Mouse (Mus musculus): ENCODE results near the gene Akt3. TPM values are rescaled to one million over a fixed set of nuclear protein-coding genes. Genes with fewer than 3 reads are reported as not detected.

The Akt3 gene
- polyA plus RNA-seq, 1 experiment from 2014 or later, result 0.37 TPM

DNA sequence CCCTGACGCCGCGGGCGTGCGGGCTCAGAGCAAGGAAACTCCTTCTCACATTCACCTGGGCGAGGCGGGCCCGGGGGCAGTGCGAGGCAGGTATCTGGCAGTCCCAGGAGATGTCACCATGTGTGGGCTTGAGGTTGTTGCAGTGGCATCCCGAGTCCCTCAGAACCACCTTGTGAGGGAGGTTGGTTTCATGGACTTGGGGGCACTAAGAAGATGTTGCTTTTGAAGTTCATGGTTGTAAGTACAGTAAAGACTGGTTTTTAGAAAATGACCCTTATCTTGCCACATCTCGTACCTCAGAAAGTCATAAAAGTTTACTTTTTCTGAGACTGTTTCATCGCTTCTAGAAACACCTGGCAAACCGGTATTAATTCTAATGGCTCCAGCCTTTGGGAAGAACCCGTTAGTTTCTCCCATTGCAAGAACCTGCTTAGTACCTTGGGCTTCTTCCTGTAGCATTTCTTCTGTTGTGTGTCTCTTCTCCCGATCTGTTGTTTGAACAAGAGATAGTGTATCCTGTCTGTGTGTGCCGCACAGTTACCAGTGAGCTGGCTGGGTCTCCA, 1.1 kb upstream of the Akt3 start:
- Histone ChIP-seq H3K4me2 (ENCODE audit: low read depth, low read length) (peak overlapping the region; percentile 98), H3K27ac (ENCODE audit: low read length) (peak overlapping the region; percentile 72), H3K27me3 (ENCODE audit: control insufficient read depth, insufficient read depth, low read depth, low read length) (peaks cover 17% of the 10 kb centered on the region), H3K4me3 (ENCODE audit: low read depth, low read length) (peak overlapping the region; percentile 73), H3K4me1 (ENCODE audit: control insufficient read depth, low read depth, low read length) (peaks cover 5% of the 10 kb centered on the region), H3K36me3 (ENCODE audit: control insufficient read depth, insufficient read depth) (no peaks in the 10 kb centered on the region), H3K9me3 (replicated peaks; ENCODE audit: control insufficient read depth, low read length) (no peaks in the 10 kb centered on the region), H3K9ac (ENCODE audit: low read depth, low read length) (peak overlapping the region; percentile 73)
- ATAC-seq (ENCODE audit: low read depth), result no peak
- WGBS (ENCODE audit: insufficient replicate concordance), result 22% methylated on average over 16 of the region's 16 CpGs

DNA sequence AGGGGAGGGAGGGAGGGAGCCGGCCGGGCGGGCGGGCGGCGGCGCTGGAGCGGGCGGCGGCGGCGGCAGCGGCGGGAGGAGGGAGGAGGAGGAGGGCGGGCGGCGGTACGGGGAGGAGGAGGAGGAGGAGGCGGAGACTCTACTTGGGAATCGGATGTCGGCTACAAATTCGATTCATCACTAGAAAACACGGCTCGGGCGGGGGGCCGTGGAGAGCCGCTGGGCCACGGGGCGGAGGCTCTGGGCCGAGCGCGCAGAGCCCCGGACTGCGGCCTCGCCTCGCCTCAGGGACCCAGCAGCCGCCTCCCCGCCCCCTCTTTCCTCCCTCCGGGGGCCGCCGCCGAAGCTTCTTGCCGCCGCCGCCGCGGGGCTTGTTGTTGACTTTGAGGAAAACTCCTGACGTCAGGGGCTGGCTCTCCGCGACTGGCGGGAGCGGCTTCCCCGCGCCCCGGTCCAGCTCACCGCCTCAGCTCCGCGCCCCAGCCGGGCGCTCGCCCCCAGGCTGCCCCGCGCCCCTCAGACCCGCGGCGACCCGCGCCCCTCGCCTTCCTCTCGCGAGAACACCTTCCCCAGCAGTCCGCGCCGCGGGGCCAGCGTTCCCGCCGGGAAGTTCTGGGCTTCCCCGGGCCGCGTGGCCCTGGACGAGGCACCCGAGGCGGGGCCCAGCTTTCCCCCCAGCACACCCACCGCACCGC, 487 bp upstream of the Akt3 start:
- ATAC-seq (ENCODE audit: low read depth), result peak; percentile 85

DNA sequence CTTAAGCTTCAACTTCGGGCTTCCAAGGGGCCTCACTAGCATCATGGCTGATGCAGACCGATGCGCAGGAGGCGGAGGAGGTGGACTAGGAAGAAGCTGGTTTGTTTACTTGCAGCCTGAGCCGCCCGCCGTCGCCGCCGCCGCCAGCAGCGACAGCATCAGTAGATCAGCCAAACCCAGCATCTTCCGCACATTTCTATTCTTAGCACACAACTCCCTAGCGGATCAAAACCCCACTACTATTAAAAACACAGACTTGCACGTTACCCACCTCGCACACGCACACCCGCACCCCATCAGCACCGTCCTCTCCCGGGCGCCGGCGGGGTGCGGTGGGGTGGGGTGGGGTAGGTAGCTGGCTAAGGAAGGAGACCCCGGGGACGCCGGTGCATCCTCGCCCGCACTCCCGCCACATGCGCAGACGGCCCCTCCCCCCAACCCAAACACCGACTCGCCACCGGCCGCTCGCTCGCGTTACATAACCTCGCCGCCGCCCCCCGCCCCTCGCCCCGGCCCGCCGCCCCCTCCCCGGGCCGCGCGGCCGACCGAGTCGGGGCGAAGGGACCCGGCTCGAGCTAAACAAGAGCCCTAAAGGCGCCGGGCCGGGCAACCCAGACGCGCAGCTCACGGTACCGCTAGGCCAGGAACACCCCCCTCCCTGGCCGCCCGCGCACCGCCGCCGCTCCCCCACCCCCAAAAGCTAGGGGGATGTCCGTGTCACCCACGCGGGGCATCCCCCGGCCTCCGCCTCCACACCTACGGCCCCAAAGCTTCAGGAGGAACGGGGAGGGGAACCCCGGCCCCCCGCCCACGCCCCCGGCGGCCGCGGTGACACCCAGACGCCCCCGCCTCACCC, 597 bp downstream of the Akt3 start:
- H3K36me3 ChIP-seq (ENCODE audit: control insufficient read depth, insufficient read depth), result no peaks in the 10 kb centered on the region
- ATAC-seq (ENCODE audit: low read depth), result no peak
- peaks cover 5% of the 10 kb centered on the region for H3K4me1 ChIP-seq (ENCODE audit: control insufficient read depth, low read depth, low read length)
- H3K9me3 ChIP-seq (replicated peaks; ENCODE audit: control insufficient read depth, low read length), result no peaks in the 10 kb centered on the region
- peak overlapping the region; percentile 73 for H3K4me3 ChIP-seq (ENCODE audit: low read depth, low read length)
- H3K27ac ChIP-seq (ENCODE audit: low read length), result peak overlapping the region; percentile 37; the same call in 1 of the 2 replicates
- peak overlapping the region; percentile 67 for H3K9ac ChIP-seq (ENCODE audit: low read depth, low read length)
- WGBS (ENCODE audit: insufficient replicate concordance), result under 1% methylated on average over 54 of the region's 86 CpGs
- peak overlapping the region; percentile 98 for H3K4me2 ChIP-seq (ENCODE audit: low read depth, low read length)
- peaks cover 17% of the 10 kb centered on the region for H3K27me3 ChIP-seq (ENCODE audit: control insufficient read depth, insufficient read depth, low read depth, low read length)

More for the DNA sequence above, 487 bp upstream of the Akt3 start:
- H3K9me3 ChIP-seq (replicated peaks; ENCODE audit: control insufficient read depth, low read length), result no peaks in the 10 kb centered on the region
- peak overlapping the region; percentile 72 for H3K27ac ChIP-seq (ENCODE audit: low read length)
- H3K4me1 ChIP-seq (ENCODE audit: control insufficient read depth, low read depth, low read length), result peaks cover 5% of the 10 kb centered on the region
- no peaks in the 10 kb centered on the region for H3K36me3 ChIP-seq (ENCODE audit: control insufficient read depth, insufficient read depth)
- H3K4me3 ChIP-seq (ENCODE audit: low read depth, low read length), result peak overlapping the region; percentile 73
- H3K27me3 ChIP-seq (ENCODE audit: control insufficient read depth, insufficient read depth, low read depth, low read length), result peaks cover 17% of the 10 kb centered on the region
- under 1% methylated on average over 48 of the region's 86 CpGs for WGBS (ENCODE audit: insufficient replicate concordance)
- H3K9ac ChIP-seq (ENCODE audit: low read depth, low read length), result peak overlapping the region; percentile 73
- peak overlapping the region; percentile 98 for H3K4me2 ChIP-seq (ENCODE audit: low read depth, low read length)

DNA sequence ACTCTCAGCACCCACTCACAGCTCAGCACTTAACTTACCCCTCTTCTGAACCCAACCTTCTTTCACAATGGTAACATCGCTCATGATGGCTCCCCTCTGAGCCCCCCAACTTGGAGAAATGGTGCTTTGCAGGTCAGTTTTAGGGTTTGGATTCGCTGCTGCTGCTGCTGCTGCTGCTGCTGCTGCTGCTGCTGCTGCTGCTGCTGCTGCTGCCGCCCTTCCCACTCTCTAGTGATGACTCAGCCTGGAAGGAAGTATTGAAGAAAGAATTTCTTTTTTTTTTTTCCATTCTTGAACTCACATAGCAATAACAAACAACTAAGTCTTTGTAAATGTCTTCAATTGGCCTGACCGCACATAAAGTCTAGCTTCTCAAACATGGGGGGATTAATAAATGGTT, 9.4 kb downstream of the Akt3 start:
- ATAC-seq (ENCODE audit: low read depth), result no peak
- H3K4me3 ChIP-seq (ENCODE audit: low read depth, low read length), result no peak overlapping the region
- WGBS (ENCODE audit: insufficient replicate concordance), result 55% methylated on average over 4 of the region's 4 CpGs
- H3K4me2 ChIP-seq (ENCODE audit: low read depth, low read length), result no peak overlapping the region
- H3K4me1 ChIP-seq (ENCODE audit: control insufficient read depth, low read depth, low read length), result no peaks in the 10 kb centered on the region
- H3K27ac ChIP-seq (ENCODE audit: low read length), result no peak overlapping the region
- no peaks in the 10 kb centered on the region for H3K36me3 ChIP-seq (ENCODE audit: control insufficient read depth, insufficient read depth)
- H3K9ac ChIP-seq (ENCODE audit: low read depth, low read length), result no peak overlapping the region
- H3K27me3 ChIP-seq (ENCODE audit: control insufficient read depth, insufficient read depth, low read depth, low read length), result no peaks in the 10 kb centered on the region
- no peaks in the 10 kb centered on the region for H3K9me3 ChIP-seq (replicated peaks; ENCODE audit: control insufficient read depth, low read length)

DNA sequence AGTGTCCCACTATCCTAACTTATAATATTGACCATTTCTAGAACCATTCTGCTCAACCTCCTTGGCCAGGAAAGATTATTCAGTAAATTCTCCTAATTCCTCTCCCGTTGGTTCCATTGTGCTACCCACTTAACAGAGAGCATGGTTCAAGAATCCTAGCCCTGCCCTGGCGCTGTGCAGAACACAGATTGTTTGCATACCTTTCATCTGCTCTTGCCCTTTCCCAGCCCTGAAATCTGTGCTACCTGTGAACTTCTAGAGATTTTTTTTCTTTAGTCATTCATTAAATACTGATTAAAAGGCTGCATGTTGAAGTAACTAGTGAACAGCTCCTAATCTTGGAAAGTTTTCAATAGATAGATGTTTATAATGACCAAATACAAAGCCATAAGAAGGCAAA, 19.6 kb downstream of the Akt3 start:
- Histone ChIP-seq H3K36me3 (ENCODE audit: control insufficient read depth, insufficient read depth) (no peaks in the 10 kb centered on the region), H3K27me3 (ENCODE audit: control insufficient read depth, insufficient read depth, low read depth, low read length) (no peaks in the 10 kb centered on the region), H3K9me3 (replicated peaks; ENCODE audit: control insufficient read depth, low read length) (no peaks in the 10 kb centered on the region), H3K27ac (ENCODE audit: low read length) (no peak overlapping the region), H3K4me2 (ENCODE audit: low read depth, low read length) (no peak overlapping the region), H3K4me3 (ENCODE audit: low read depth, low read length) (no peak overlapping the region), H3K4me1 (ENCODE audit: control insufficient read depth, low read depth, low read length) (no peaks in the 10 kb centered on the region), H3K9ac (ENCODE audit: low read depth, low read length) (no peak overlapping the region)
- no peak for ATAC-seq (ENCODE audit: low read depth)
- 56% methylated on average over 2 of the region's 2 CpGs for WGBS (ENCODE audit: insufficient replicate concordance)

DNA sequence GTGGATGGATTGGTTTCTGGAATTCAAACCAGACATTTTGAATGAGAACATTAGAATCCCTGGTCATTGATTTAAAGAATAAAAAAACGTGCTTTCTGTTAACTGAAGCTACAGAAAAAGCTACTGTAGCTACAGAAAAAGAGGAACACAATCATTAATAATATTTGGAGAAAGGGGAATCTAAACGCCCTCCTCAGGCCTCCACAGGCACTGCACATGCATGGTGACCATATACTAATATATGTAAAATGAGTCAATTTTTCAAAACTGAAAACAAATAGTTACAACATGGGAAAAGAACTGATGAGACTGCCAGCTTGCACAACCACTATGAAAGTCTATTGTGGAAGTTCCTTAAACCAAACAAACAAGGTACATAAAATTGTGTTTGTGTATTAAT, 21.3 kb downstream of the Akt3 start:
- WGBS (ENCODE audit: insufficient replicate concordance), result 32% methylated on average over 2 of the region's 2 CpGs
- H3K27me3 ChIP-seq (ENCODE audit: control insufficient read depth, insufficient read depth, low read depth, low read length), result no peaks in the 10 kb centered on the region
- H3K36me3 ChIP-seq (ENCODE audit: control insufficient read depth, insufficient read depth), result no peaks in the 10 kb centered on the region
- H3K9ac ChIP-seq (ENCODE audit: low read depth, low read length), result no peak overlapping the region
- no peaks in the 10 kb centered on the region for H3K4me1 ChIP-seq (ENCODE audit: control insufficient read depth, low read depth, low read length)
- no peak overlapping the region for H3K27ac ChIP-seq (ENCODE audit: low read length)
- H3K9me3 ChIP-seq (replicated peaks; ENCODE audit: control insufficient read depth, low read length), result no peaks in the 10 kb centered on the region
- ATAC-seq (ENCODE audit: low read depth), result no peak
- H3K4me3 ChIP-seq (ENCODE audit: low read depth, low read length), result no peak overlapping the region
- H3K4me2 ChIP-seq (ENCODE audit: low read depth, low read length), result no peak overlapping the region

DNA sequence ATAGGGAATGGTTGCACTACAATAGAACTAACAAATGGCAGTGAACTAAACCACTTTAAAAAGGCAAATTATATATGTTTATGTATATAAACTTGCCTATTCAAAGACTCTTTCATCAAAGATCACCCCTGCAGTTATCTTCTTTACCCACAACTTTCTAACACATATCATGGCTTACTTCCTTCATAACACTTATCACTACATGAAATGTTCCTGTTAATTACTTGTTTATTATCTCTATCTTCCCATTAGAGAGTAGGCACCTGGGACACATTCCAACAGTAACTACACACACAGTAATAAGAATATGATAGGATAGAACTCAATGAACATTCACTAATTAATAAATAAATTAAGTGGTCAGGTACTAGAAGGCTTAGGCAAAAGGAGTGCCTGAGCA, 21.8 kb downstream of the Akt3 start:
- Histone ChIP-seq H3K9ac (ENCODE audit: low read depth, low read length) (no peak overlapping the region), H3K4me1 (ENCODE audit: control insufficient read depth, low read depth, low read length) (no peaks in the 10 kb centered on the region), H3K9me3 (replicated peaks; ENCODE audit: control insufficient read depth, low read length) (no peaks in the 10 kb centered on the region), H3K36me3 (ENCODE audit: control insufficient read depth, insufficient read depth) (no peaks in the 10 kb centered on the region), H3K27me3 (ENCODE audit: control insufficient read depth, insufficient read depth, low read depth, low read length) (no peaks in the 10 kb centered on the region), H3K4me3 (ENCODE audit: low read depth, low read length) (no peak overlapping the region), H3K27ac (ENCODE audit: low read length) (no peak overlapping the region), H3K4me2 (ENCODE audit: low read depth, low read length) (no peak overlapping the region)
- ATAC-seq (ENCODE audit: low read depth), result no peak

DNA sequence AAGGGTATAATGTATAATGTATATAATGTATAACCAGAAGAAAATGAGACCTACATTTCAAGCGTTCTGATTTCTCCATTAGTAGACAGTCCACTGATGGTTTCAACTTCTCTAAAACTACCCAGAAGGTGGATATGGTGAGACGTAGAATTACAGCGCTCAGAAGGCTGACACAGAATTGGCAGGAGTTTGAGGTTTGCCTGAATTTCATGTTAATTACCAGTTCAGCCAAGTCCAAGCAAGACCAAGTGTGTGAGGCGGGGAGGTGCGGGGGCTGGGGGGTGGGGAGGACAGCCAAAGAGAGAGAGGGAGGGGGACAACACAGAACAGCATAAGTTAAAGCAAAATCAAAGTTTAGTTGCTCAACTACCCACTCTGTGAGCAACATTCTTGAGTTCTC, 23.5 kb downstream of the Akt3 start:
- H3K9ac ChIP-seq (ENCODE audit: low read depth, low read length), result no peak overlapping the region
- no peak overlapping the region for H3K4me2 ChIP-seq (ENCODE audit: low read depth, low read length)
- H3K9me3 ChIP-seq (replicated peaks; ENCODE audit: control insufficient read depth, low read length), result no peaks in the 10 kb centered on the region
- H3K36me3 ChIP-seq (ENCODE audit: control insufficient read depth, insufficient read depth), result no peaks in the 10 kb centered on the region
- ATAC-seq (ENCODE audit: low read depth), result no peak
- no peaks in the 10 kb centered on the region for H3K27me3 ChIP-seq (ENCODE audit: control insufficient read depth, insufficient read depth, low read depth, low read length)
- 67% methylated on average over 5 of the region's 5 CpGs for WGBS (ENCODE audit: insufficient replicate concordance)
- H3K4me1 ChIP-seq (ENCODE audit: control insufficient read depth, low read depth, low read length), result no peaks in the 10 kb centered on the region
- H3K27ac ChIP-seq (ENCODE audit: low read length), result no peak overlapping the region
- no peak overlapping the region for H3K4me3 ChIP-seq (ENCODE audit: low read depth, low read length)

DNA sequence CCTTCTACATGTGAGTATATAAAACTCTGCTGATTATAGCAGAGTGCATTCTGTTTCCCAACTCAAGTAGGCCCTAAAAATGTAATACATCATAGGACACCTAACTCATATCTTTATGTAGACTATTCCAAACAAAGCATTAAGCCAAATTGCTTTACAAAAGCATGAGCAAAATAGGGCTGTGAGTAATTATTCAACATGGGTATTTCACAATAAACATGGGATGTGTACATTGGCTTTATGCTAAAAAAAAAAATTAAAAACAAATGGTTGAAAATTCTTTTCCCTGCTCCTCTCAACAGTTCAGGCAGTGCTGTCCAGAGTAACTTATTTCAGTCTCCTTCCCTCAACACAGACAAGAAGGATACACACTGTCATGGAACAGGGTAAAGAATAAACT, 26.9 kb downstream of the Akt3 start:
- no peak overlapping the region for H3K9ac ChIP-seq (ENCODE audit: low read depth, low read length)
- no peaks in the 10 kb centered on the region for H3K27me3 ChIP-seq (ENCODE audit: control insufficient read depth, insufficient read depth, low read depth, low read length)
- no peak for ATAC-seq (ENCODE audit: low read depth)
- no peaks in the 10 kb centered on the region for H3K4me1 ChIP-seq (ENCODE audit: control insufficient read depth, low read depth, low read length)
- no peak overlapping the region for H3K4me3 ChIP-seq (ENCODE audit: low read depth, low read length)
- no peak overlapping the region for H3K27ac ChIP-seq (ENCODE audit: low read length)
- H3K36me3 ChIP-seq (ENCODE audit: control insufficient read depth, insufficient read depth), result no peaks in the 10 kb centered on the region
- no peak overlapping the region for H3K4me2 ChIP-seq (ENCODE audit: low read depth, low read length)
- H3K9me3 ChIP-seq (replicated peaks; ENCODE audit: control insufficient read depth, low read length), result no peaks in the 10 kb centered on the region
